Mouse (Mus musculus): ENCODE results near the gene Tsn. TPM values are rescaled to one million over a fixed set of nuclear protein-coding genes. Genes with fewer than 3 reads are reported as not detected.

Tsn gene
- polyA plus RNA-seq (2014; fragmentation: Illumina TruSeq; extraction: RNeasy Lipid Tissue Mini Kit (QIAGEN cat#74804); ENCODE audit: low read depth, low replicate concordance) = 134 TPM

DNA sequence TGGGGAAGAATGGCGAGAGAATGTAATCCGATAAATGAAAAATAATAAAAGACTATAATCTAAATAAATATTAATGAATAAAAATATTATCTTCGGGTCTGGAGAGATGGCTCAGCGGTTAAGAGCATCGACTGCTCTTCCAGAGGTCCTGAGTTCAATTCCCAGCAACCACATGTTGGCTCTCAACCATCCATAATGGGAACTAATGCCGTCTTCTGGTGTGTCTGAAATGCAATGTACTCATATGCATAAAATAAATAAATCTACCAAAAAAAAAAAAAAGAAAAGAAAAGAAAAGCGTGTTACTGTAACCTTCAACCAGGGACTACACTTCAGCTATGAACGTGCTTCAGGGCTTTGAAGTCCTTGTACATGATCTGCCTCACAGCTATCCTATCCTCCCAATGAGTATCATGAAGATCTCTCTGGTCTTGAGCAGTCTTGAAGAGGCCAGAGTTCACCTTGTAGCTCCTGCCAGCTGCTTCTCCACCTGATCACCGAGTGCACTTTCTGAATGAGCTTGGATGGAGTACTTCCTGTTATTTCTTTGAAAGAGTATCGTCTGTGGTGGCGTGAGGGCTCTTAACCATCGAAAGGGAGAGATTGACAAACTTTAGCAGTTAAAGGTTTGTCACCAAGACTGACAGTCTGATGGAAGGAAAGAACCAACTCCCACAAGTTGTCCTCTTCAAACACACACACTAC, at the start of gene Tsn:
TSS of gene Tsn (minus strand) at position 118 of the 705 bp plus-strand sequence.

DNA sequence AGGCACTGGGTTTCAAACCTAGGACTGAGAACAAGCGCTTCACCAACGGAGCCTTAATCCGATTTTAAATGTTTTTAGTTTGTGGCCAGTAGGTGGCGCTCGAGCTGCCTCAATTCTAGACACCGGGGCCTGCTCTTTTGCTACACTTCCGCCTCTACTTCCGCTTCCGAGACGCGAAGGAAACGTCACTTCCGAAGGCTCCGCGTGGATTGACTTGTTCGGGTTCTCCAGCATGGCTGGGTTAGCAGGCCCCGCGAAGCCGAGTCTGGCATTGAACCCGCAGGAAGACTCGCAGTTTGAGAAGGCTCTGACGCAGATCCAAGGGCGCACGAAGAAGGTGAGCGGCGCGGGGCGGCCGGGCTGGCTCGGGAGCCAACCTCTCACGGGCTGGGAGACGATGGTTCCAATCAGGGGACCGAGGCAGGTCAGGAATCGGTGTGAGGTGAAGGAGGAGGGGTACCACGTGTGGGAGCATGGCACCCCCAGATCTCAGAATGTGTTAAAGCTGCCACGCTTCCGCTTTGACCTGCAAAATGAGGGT, 10.2 kb upstream of the Tsn start, which contains the start of gene Nifk:
TSS of gene Nifk (plus strand) at position 179 of the 541 bp plus-strand sequence.

Other genes starting within 250 kb of the Tsn start
- gene Gm29106, start 135.2 kb downstream of the Tsn start, polyA plus RNA-seq (2014; fragmentation: Illumina TruSeq; extraction: RNeasy Lipid Tissue Mini Kit (QIAGEN cat#74804); ENCODE audit: low read depth, low replicate concordance) = not detected
- gene Nifk, start 10.1 kb upstream of the Tsn start, polyA plus RNA-seq (2014; fragmentation: Illumina TruSeq; extraction: RNeasy Lipid Tissue Mini Kit (QIAGEN cat#74804); ENCODE audit: low read depth, low replicate concordance) = 113 TPM
- 35.0 TPM for gene Clasp1, start 77.3 kb upstream of the Tsn start, polyA plus RNA-seq (2014; fragmentation: Illumina TruSeq; extraction: RNeasy Lipid Tissue Mini Kit (QIAGEN cat#74804); ENCODE audit: low read depth, low replicate concordance)